Mouse (Mus musculus) myocyte (in vitro differentiated cells): ENCODE measurements around the gene Fbxo11. TPM values are rescaled to one million over a fixed set of nuclear protein-coding genes. Genes with fewer than 3 reads are reported as not detected.

ENCODE experiments used
- H3K27me3 ChIP-seq: one replicate; pipeline ENCODE4 v1.6.1; 2011; ENCODE audit not compliant: control insufficient read depth, insufficient read depth, insufficient read length
- H3K36me3 ChIP-seq: one replicate; pipeline ENCODE4 v1.6.1; 2011; ENCODE audit not compliant: control insufficient read depth, insufficient read depth
- H3K4me2 ChIP-seq: one replicate; pipeline ENCODE4 v1.6.1; 2011; ENCODE audit warnings: low read depth, control low read depth
- H3K4me3 ChIP-seq: one replicate; pipeline ENCODE4 v1.5.1; 2011; ENCODE audit warnings: mild to moderate bottlenecking, control low read depth, moderate library complexity
- H3K79me2 ChIP-seq: one replicate; pipeline ENCODE4 v1.6.1; 2011; ENCODE audit not compliant: control insufficient read depth, insufficient read depth
- H3ac ChIP-seq: one replicate; pipeline ENCODE4 v1.6.1; 2011; ENCODE audit not compliant: control insufficient read depth, insufficient read length
- CEBPB ChIP-seq: IDR thresholded peaks from 2 replicates; pipeline ENCODE4 v1.6.1; 2011; ENCODE audit warnings: mild to moderate bottlenecking, moderate library complexity; ENCODE audit not compliant: poor library complexity, insufficient read depth, severe bottlenecking
- E2F4 ChIP-seq: IDR thresholded peaks from one replicate; pipeline ENCODE4 v1.6.1; 2011; ENCODE audit warnings: mild to moderate bottlenecking, control low read depth, moderate library complexity; ENCODE audit not compliant: insufficient read depth
- MAX ChIP-seq: IDR thresholded peaks from one replicate; pipeline ENCODE4 v1.6.1; 2011; ENCODE audit warnings: low read depth, mild to moderate bottlenecking, control low read depth
- MYOD1 ChIP-seq, 3 experiments: IDR thresholded peaks; one replicate each; pipeline ENCODE4 v1.6.1; 2011; ENCODE audit warnings: control low read depth in 2 of 3, low read depth in 2 of 3, mild to moderate bottlenecking in 2 of 3, moderate library complexity in 1 of 3; ENCODE audit not compliant: insufficient read length in 2 of 3, control insufficient read depth in 1 of 3
- MYOG ChIP-seq, 3 experiments: IDR thresholded peaks; one replicate each; pipeline ENCODE4 v1.6.1; 2011; ENCODE audit warnings: control low read depth in 2 of 3, low read depth in 2 of 3, mild to moderate bottlenecking in 2 of 3; ENCODE audit not compliant: insufficient read length in 2 of 3, control insufficient read depth in 1 of 3, insufficient read depth in 1 of 3
- POLR2A ChIP-seq: IDR thresholded peaks from one replicate; pipeline ENCODE4 v1.6.1; 2011; ENCODE audit warnings: low read depth, mild to moderate bottlenecking, control low read depth, moderate library complexity; ENCODE audit not compliant: insufficient read length
- POLR2AphosphoS2 ChIP-seq: IDR thresholded peaks from one replicate; pipeline ENCODE4 v1.6.1; 2011; ENCODE audit warnings: low read depth, control low read depth; ENCODE audit not compliant: insufficient read length
- REST ChIP-seq: IDR thresholded peaks from one replicate; pipeline ENCODE4 v1.6.1; 2011; ENCODE audit warnings: mild to moderate bottlenecking, control low read depth, moderate library complexity; ENCODE audit not compliant: insufficient read depth, insufficient read length
- SRF ChIP-seq: IDR thresholded peaks from one replicate; pipeline ENCODE4 v1.6.1; 2011; ENCODE audit warnings: low read depth; ENCODE audit not compliant: control insufficient read depth, insufficient read length
- TCF12 ChIP-seq: IDR thresholded peaks from one replicate; pipeline ENCODE4 v1.6.1; 2011; ENCODE audit warnings: mild to moderate bottlenecking, control low read depth; ENCODE audit not compliant: poor library complexity, insufficient read depth, severe bottlenecking
- TCF3 ChIP-seq: IDR thresholded peaks from one replicate; pipeline ENCODE4 v1.6.1; 2011; ENCODE audit warnings: low read depth, control low read depth; ENCODE audit not compliant: insufficient read length
- USF1 ChIP-seq: IDR thresholded peaks from one replicate; pipeline ENCODE4 v1.6.1; 2011; ENCODE audit warnings: low read depth, mild to moderate bottlenecking, control low read depth, moderate library complexity
- polyA plus RNA-seq: library from polyadenylated mRNA; unstranded; fragments of >200 nt; fragmentation: generic; extraction: Trizol; gene quantifications from one replicate; pipeline ENCODE4 v1.2.1, GENCODE M21; 2012; ENCODE audit warnings: missing spikeins

Fbxo11 gene
- polyA plus RNA-seq, 1 experiment: 15.4 TPM

- H3ac ChIP-seq: no peak overlapping the region
- no peak overlapping the region for H3K4me3 ChIP-seq
- no peaks in the 10 kb centered on the region for H3K79me2 ChIP-seq
- no peak overlapping the region for H3K4me2 ChIP-seq
- TF ChIP-seq USF1 (no peak), POLR2AphosphoS2 (no peak), MYOD1 (IDR thresholded peaks at IDR 0.05; ENCODE audit: control insufficient read depth in 1 of 3, insufficient read length in 2 of 3, low read depth in 2 of 3) (no peak), TCF3 (no peak), TCF12 (no peak), POLR2A (no peak), REST (no peak), SRF (no peak), MAX (no peak), CEBPB (no peak)
- no peaks in the 10 kb centered on the region for H3K27me3 ChIP-seq
- peaks cover 64% of the 10 kb centered on the region for H3K36me3 ChIP-seq
These were observed 58.1 kb downstream of the Fbxo11 start for GRCm38 (mm10) chr17:88006956-88007355.

- Histone ChIP-seq H3K4me3 (no peak overlapping the region), H3K36me3 (peaks cover 64% of the 10 kb centered on the region), H3ac (no peak overlapping the region), H3K79me2 (no peaks in the 10 kb centered on the region), H3K4me2 (no peak overlapping the region), H3K27me3 (no peaks in the 10 kb centered on the region)
- TF ChIP-seq POLR2AphosphoS2 (no peak), MYOG (IDR thresholded peaks at IDR 0.05; ENCODE audit: control insufficient read depth in 1 of 3, insufficient read depth in 1 of 3, insufficient read length in 2 of 3, low read depth in 2 of 3) (no peak), REST (no peak), CEBPB (no peak), TCF12 (no peak), POLR2A (no peak), E2F4 (no peak), MAX (no peak), MYOD1 (IDR thresholded peaks at IDR 0.05; ENCODE audit: control insufficient read depth in 1 of 3, insufficient read length in 2 of 3, low read depth in 2 of 3) (no peak), USF1 (no peak), SRF (no peak), TCF3 (no peak)
These were observed 60.2 kb downstream of the Fbxo11 start for GRCm38 (mm10) chr17:88004892-88005291.

GRCm38 (mm10) chr17:87997808-87998207, 67.3 kb downstream of the Fbxo11 start:
- Histone ChIP-seq H3K36me3 (peaks cover 80% of the 10 kb centered on the region), H3K4me2 (no peak overlapping the region), H3K4me3 (no peak overlapping the region), H3ac (no peak overlapping the region), H3K27me3 (no peaks in the 10 kb centered on the region), H3K79me2 (no peaks in the 10 kb centered on the region)
- TF ChIP-seq CEBPB: no peak
- no peak for TF ChIP-seq E2F4
- TF ChIP-seq POLR2AphosphoS2: no peak
- TF ChIP-seq POLR2A: no peak
- no peak for TF ChIP-seq TCF3
- no peak for TF ChIP-seq MAX
- no peak for TF ChIP-seq REST
- no peak for TF ChIP-seq USF1
- no peak for TF ChIP-seq MYOD1 (IDR thresholded peaks at IDR 0.05; ENCODE audit: control insufficient read depth in 1 of 3, insufficient read length in 2 of 3, low read depth in 2 of 3)
- TF ChIP-seq MYOG (IDR thresholded peaks at IDR 0.05; ENCODE audit: control insufficient read depth in 1 of 3, insufficient read depth in 1 of 3, insufficient read length in 2 of 3, low read depth in 2 of 3): no peak
- no peak for TF ChIP-seq SRF
- TF ChIP-seq TCF12: no peak

GRCm38 (mm10) chr17:87993338-87993737, 71.8 kb downstream of the Fbxo11 start:
- H3K4me2 ChIP-seq: no peak overlapping the region
- no peak for TF ChIP-seq MYOD1 (IDR thresholded peaks at IDR 0.05; ENCODE audit: control insufficient read depth in 1 of 3, insufficient read length in 2 of 3, low read depth in 2 of 3)
- no peak for TF ChIP-seq POLR2AphosphoS2
- TF ChIP-seq USF1: no peak
- no peak for TF ChIP-seq POLR2A
- no peak for TF ChIP-seq E2F4
- TF ChIP-seq TCF12: no peak
- TF ChIP-seq CEBPB: no peak
- TF ChIP-seq MAX: no peak
- TF ChIP-seq TCF3: no peak
- TF ChIP-seq SRF: no peak
- TF ChIP-seq REST: no peak
- TF ChIP-seq MYOG (IDR thresholded peaks at IDR 0.05; ENCODE audit: control insufficient read depth in 1 of 3, insufficient read depth in 1 of 3, insufficient read length in 2 of 3, low read depth in 2 of 3): no peak
- H3K36me3 ChIP-seq: peaks cover 74% of the 10 kb centered on the region
- H3K27me3 ChIP-seq: no peaks in the 10 kb centered on the region
- no peaks in the 10 kb centered on the region for H3K79me2 ChIP-seq
- no peak overlapping the region for H3ac ChIP-seq
- H3K4me3 ChIP-seq: no peak overlapping the region
